18 mouse cellular contexts compared by ENCODE assay signal in genomic region chr1:88937327-88937726, GRCm38 (mm10).
DNase-seq lines count a peak whose midpoint lies in the region; ATAC-seq and TF ChIP-seq lines count a peak whose summit lies in the region.
"Had no signal": no experiment of that assay in that cellular context is flagged by ENCODE, and none has a peak within 500 bp of the region (broad histone marks: within the 10 kb centered on the region; RNA-seq: fewer than 3 reads in every experiment).

No protein-coding gene starts in this region.

- no peak overlapping the region for H3K9ac ChIP-seq in stomach, embryonic 16.5 days (ENCODE audit: low read length)
- no peak overlapping the region for H3K9ac ChIP-seq in stomach, postnatal 0 days (ENCODE audit: low read length)
- H3K9ac ChIP-seq: embryonic facial prominence, embryonic 13.5 days; limb, embryonic 15.5 days; liver, postnatal 0 days had no signal

- H3K27me3 ChIP-seq in stomach, embryonic 16.5 days (ENCODE audit: control insufficient read depth, insufficient read depth, low read length): no peaks in the 10 kb centered on the region
- no peaks in the 10 kb centered on the region for H3K27me3 ChIP-seq in stomach, postnatal 0 days (ENCODE audit: control insufficient read depth, insufficient read depth, low read length)
- H3K27me3 ChIP-seq: embryonic facial prominence, embryonic 13.5 days; limb, embryonic 15.5 days had no signal

- no peak for TF ChIP-seq CTCF in layer of hippocampus, adult 2 months (conservative IDR thresholded peaks at IDR 0.05)
- no peak for TF ChIP-seq CTCF in stomach, postnatal 0 days (IDR thresholded peaks at IDR 0.05; ENCODE audit: low read depth)

- no peaks in the 10 kb centered on the region for H3K36me3 ChIP-seq in stomach, embryonic 16.5 days (ENCODE audit: control insufficient read depth, insufficient read depth, low read length)
- no peaks in the 10 kb centered on the region for H3K36me3 ChIP-seq in stomach, postnatal 0 days (ENCODE audit: control insufficient read depth, insufficient read depth, low read length)
- H3K36me3 ChIP-seq: embryonic facial prominence, embryonic 13.5 days; limb, embryonic 15.5 days had no signal

- ATAC-seq in stomach, embryonic 16.5 days (ENCODE audit: insufficient read depth, low FRiP score): peak; percentile 59; the same call in 1 of the 2 replicates
- ATAC-seq in stomach, postnatal 0 days (ENCODE audit: low FRiP score, low TSS enrichment): no peak
- ATAC-seq: liver, postnatal 0 days had no signal

- H3K4me2 ChIP-seq in stomach, embryonic 16.5 days (ENCODE audit: low read depth, low read length): no peak overlapping the region
- H3K4me2 ChIP-seq in stomach, postnatal 0 days (replicated peaks; ENCODE audit: low read depth): no peak overlapping the region
- H3K4me2 ChIP-seq: embryonic facial prominence, embryonic 13.5 days; limb, embryonic 15.5 days had no signal

- 0 out of 2 replicates have a peak overlapping the region, but pooled peaks have one; percentile 28 for H3K27ac ChIP-seq in layer of hippocampus, adult 2 months
- no peak overlapping the region for H3K27ac ChIP-seq in stomach, embryonic 16.5 days (ENCODE audit: low read length)
- H3K27ac ChIP-seq in stomach, postnatal 0 days (replicated peaks): no peak overlapping the region
- H3K27ac ChIP-seq: embryonic facial prominence, embryonic 13.5 days; limb, embryonic 15.5 days had no signal

- no peak overlapping the region for H3K4me3 ChIP-seq in layer of hippocampus, adult 2 months
- H3K4me3 ChIP-seq in stomach, embryonic 16.5 days (replicated peaks; ENCODE audit: low read length): no peak overlapping the region
- no peak overlapping the region for H3K4me3 ChIP-seq in stomach, postnatal 0 days (ENCODE audit: low read depth, low read length)
- H3K4me3 ChIP-seq: embryonic facial prominence, embryonic 13.5 days; limb, embryonic 15.5 days had no signal

- no peaks in the 10 kb centered on the region for H3K4me1 ChIP-seq in stomach, embryonic 16.5 days (ENCODE audit: control insufficient read depth, insufficient read depth, low read length)
- no peaks in the 10 kb centered on the region for H3K4me1 ChIP-seq in stomach, postnatal 0 days (replicated peaks; ENCODE audit: control insufficient read depth, insufficient read depth)
- H3K4me1 ChIP-seq: embryonic facial prominence, embryonic 13.5 days; limb, embryonic 15.5 days had no signal

- H3K9me3 ChIP-seq in stomach, embryonic 16.5 days (replicated peaks; ENCODE audit: control insufficient read depth, low read length): no peaks in the 10 kb centered on the region
- no peaks in the 10 kb centered on the region for H3K9me3 ChIP-seq in stomach, postnatal 0 days (ENCODE audit: control insufficient read depth, low read length)
- H3K9me3 ChIP-seq: embryonic facial prominence, embryonic 13.5 days had no signal

- 77% methylated on average over 1 of the region's 1 CpGs for WGBS in stomach, embryonic 16.5 days
- 81% methylated on average over 1 of the region's 1 CpGs for WGBS in stomach, postnatal 0 days

- peak; percentile 47 for DNase-seq in embryo, embryonic 10.5 days (ENCODE audit: low spot score)
- DNase-seq in embryo, embryonic 10 days (ENCODE audit: low spot score): no peak
- DNase-seq in layer of hippocampus, adult 2 months (ENCODE audit: low spot score in 2 of 2): no peak
- no peak for DNase-seq in layer of hippocampus, adult 9-10 months (ENCODE audit: low spot score)
- DNase-seq in stomach, postnatal 0 days (ENCODE audit: low spot score): no peak
- DNase-seq in mesoderm, embryonic 11.5 days (ENCODE audit: low read depth, low spot score): peak; percentile 48
- no peak for DNase-seq in spleen, postnatal 14 days (ENCODE audit: low spot score in 2 of 2)
- DNase-seq: adrenal gland, postnatal 10 days; gastrocnemius, postnatal 25 days; heart, postnatal 14 days; kidney, adult 2 months; kidney, postnatal 36 days; liver, postnatal 0 days; lung, postnatal 36 days; spleen, adult 18-20 months had no signal

- TF ChIP-seq EP300 in stomach, postnatal 0 days (optimal IDR thresholded peaks at IDR 0.05): no peak

Comparison
In these comparisons a context has a peak if more than half of its experiments do, and no peak if none do; other contexts are left out.
1. DNase-seq: peak in embryo, embryonic 10.5 days (single experiment) and mesoderm, embryonic 11.5 days (single experiment); none in embryo, embryonic 10 days (single experiment), layer of hippocampus, adult 2 months (0 of 2), layer of hippocampus, adult 9-10 months (single experiment), stomach, postnatal 0 days (single experiment) and spleen, postnatal 14 days (0 of 2).